Mouse (Mus musculus): Measurements from ENCODE around the gene Agbl2.

GRCm38 (mm10) chr2:90845234-90845633, 62.7 kb downstream of the Agbl2 start:
- TF ChIP-seq CTCF (IDR thresholded peaks at IDR 0.05; ENCODE audit: low read depth) (no peak), EP300 (optimal IDR thresholded peaks at IDR 0.05) (no peak)

All from stomach, postnatal 0 days (tissue).